Mouse (Mus musculus) right cerebral cortex, adult 2 months (tissue): ENCODE results near the gene Adcy2.

Experiments used
- DNase-seq, 2 experiments: peaks; one replicate each; pipeline ENCODE4 v3.0.0; 2021 to 2022; ENCODE audit warnings: low spot score in 2 of 2

The Adcy2 gene

DNA sequence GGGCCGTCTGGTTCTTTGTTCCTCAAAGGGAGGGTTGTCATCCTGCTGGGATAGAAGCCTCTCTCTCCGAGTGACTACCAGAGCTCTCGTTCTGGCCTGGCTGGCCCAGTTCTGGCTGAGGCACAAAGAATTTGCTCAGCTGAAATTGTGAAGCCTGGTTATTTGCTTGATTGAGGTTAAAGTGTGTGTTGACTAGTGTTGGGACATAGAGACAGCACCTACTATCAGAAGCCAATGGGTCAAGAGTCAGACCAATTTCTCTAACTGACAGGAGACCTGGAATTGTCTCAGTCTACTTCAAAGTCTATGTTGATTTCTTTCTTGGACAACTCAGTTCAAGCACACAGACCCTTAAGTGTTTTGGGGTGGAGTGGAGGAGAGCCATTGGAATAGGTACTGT lies 372.3 kb downstream of the Adcy2 start:
- DNase-seq = no peak

- DNase-seq = peak in 1 of 2 experiments; percentile 32
Measured at GRCm38 (mm10) chr13:68622792-68623191, 376.5 kb downstream of the Adcy2 start.

GRCm38 (mm10) chr13:68607652-68608405 lies 391.5 kb downstream of the Adcy2 start:
- no peak for DNase-seq

DNA sequence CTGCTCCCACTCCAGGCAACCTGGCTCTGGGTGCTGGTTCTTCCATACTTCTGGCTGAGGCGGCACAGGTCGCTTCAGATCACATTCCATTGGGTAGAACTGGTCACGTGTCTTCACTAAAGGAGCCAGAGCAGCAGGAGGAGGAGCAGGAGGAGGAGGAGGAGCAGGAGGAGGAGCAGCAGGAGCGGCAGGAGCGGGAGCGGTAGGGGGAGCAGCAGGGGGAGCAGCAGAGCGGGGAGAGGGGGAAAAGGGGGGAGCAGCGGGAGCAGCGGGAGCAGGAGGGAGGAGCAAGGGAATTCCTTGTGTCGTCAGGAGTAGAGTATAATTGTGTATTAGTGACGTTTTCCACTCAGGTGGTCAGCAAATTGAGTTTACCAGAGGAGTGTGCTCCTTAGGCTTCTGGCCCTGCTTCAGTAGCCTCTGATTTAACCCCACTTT lies 393.6 kb downstream of the Adcy2 start:
- DNase-seq = no peak

- DNase-seq = no peak
Measured at GRCm38 (mm10) chr13:68603085-68603484, 396.3 kb downstream of the Adcy2 start.

GRCm38 (mm10) chr13:68601184-68601583 lies 398.2 kb downstream of the Adcy2 start:
- DNase-seq = peak; percentile 59 to 66

DNA sequence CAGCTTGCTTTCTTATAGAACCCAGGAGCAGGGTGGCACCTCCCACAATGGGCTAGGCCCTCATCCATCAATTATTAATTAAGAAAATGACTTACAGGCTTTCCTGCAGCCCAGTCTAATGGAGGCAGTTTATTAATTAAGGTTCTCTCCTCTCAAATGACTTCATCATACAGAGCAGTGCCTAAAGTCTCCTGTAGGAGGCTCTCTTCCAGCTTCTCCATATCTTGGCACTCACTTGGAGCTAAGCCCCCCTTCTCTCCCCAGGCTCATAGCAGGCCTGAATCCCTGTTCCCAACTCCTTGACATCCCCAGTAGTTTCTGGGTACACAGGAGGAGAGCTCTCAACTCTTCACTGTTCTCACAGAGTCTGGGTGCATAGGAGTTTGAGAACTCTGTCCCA lies 400.4 kb downstream of the Adcy2 start:
- DNase-seq = no peak

- DNase-seq = no peak
Measured at GRCm38 (mm10) chr13:68597667-68598066, 401.7 kb downstream of the Adcy2 start.

GRCm38 (mm10) chr13:68597199-68597598 lies 402.1 kb downstream of the Adcy2 start, which contains the start of gene 1700001L19Rik:
1700001L19Rik (plus strand) TSS chr13:68597421.
- peak; percentile 59 to 62 for DNase-seq

DNA sequence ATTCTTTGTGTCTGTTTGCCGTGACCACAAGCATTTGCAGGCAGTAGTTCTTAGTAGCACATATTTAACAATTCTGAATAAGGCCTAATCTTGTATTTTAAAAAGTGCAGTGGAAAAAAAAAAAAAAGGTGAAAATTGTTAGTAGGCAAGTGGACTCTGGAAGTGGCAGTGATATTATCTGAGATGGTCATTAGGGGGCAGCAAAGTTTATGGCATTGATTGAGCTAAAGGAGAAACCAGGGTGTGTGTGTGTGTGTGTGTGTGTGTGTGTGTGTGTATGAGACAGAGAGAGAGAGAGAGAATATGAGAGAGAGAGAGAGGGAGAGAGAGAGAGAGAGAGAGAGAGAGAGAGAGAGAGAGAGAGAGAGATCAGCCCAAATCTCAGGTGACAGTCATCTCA lies 405.5 kb downstream of the Adcy2 start:
- DNase-seq = no peak

- no peak for DNase-seq
Measured at GRCm38 (mm10) chr13:68588352-68588751, 411.0 kb downstream of the Adcy2 start.

DNA sequence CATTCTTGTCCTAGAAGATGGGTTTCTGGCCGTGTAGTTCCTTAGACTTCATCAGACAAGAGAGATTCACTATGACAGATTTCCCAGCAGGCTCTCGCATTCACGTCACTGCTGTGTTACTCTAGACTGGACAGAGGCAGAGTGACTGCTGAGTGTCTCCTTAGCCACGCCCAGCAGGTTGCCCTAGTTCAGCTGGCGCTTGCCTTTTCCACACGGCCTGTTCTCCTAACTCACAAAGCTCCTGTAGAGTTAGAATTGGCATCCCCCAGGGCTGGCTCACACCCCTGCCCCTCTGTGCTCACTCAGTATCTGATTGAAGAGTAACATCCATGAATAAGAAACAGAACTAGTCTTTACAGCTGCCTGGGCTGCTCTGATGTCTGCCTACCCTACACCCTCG lies 413.9 kb downstream of the Adcy2 start:
- no peak for DNase-seq

- DNase-seq = no peak
Measured at GRCm38 (mm10) chr13:68583961-68584360, 415.4 kb downstream of the Adcy2 start.

DNA sequence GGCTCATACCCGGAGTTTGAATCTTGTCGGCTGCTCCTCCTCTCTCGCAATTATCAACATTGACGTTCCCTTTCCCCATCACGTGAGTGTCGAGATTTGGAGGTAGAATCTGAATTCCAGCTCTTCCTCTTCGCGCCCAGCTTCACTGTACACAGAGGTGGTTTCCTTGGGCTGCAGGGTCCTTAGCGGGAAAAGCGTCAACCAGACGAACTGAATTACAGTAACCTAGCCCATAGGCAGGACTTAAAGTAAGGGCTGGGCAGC lies 416.9 kb downstream of the Adcy2 start:
- no peak for DNase-seq

GRCm38 (mm10) chr13:68581747-68582516 lies 417.4 kb downstream of the Adcy2 start, which contains the start of the genes Mtrr and Fastkd3:
Mtrr (minus strand) TSS chr13:68582149.
Fastkd3 (plus strand) TSS chr13:68582234.
- peak; percentile 98 for DNase-seq

- no peak for DNase-seq
Measured at GRCm38 (mm10) chr13:68581086-68581740, 418.1 kb downstream of the Adcy2 start.

DNA sequence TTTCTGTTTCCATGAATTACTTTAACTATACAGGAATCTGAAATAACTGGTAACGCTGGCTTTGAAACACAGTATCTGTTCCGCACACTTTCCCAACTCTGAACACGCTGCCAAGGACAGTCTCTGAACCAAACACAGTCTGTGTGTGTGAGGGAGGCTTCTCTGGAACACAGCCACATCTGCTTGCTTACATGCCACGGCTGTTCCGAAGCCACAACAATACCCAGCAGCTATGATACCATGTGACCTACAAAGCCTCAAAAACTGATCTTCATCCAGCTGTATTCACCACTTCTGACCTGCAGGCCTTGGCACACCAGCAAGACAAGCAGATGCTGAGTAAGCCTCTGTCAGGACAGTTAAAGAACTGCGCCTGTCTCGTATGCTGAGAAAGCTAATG lies 421.4 kb downstream of the Adcy2 start:
- DNase-seq = peak; percentile 42 to 48

DNA sequence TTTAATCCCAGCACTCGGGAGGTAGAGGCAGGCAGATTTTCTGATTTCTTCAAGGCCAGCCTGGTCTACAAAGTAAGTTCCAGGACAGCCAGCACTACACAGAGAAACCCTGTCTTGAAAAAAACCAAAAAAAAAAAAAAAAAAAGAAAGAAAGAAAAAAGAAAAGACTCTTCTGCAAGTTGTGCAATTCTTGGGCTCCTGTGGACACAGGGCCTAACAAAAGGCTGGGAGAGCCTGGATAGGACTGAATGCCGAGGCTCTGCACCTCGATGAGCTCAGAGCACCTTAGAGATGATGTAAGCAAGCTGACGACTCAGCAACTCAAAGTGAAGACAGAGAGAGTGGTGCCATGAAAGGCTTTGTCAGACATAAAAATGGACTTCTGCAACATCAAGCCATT lies 424.9 kb downstream of the Adcy2 start:
- no peak for DNase-seq

- no peak for DNase-seq
Measured at GRCm38 (mm10) chr13:68572966-68573913, 426.1 kb downstream of the Adcy2 start.

- no peak for DNase-seq
Measured at GRCm38 (mm10) chr13:68572247-68572646, 427.1 kb downstream of the Adcy2 start.
